Mouse (Mus musculus) heart, embryonic 13.5 days (tissue): ENCODE data around the gene Sp9. TPM values are rescaled to one million over a fixed set of nuclear protein-coding genes. Genes with fewer than 3 reads are reported as not detected.

Source experiments
- ATAC-seq: fragments of 200-750 bp; cut with Nextera tagmentation; 2 replicates; pipeline ENCODE4 v1.8.0; 2017; ENCODE audit warnings: moderate TSS enrichment; ENCODE audit not compliant: insufficient number of reproducible peaks, low FRiP score, low TSS enrichment; ENCODE audit errors: extremely low read depth
- H3K27ac ChIP-seq: fragments of 300-500 bp; sonication (generic); replicated peaks from 2 replicates; pipeline ENCODE4 v1.5.1; 2015; ENCODE audit warnings: moderate library complexity, mild to moderate bottlenecking, inconsistent platforms
- H3K27me3 ChIP-seq: fragments of 300-500 bp; sonication (generic); replicated peaks from 2 replicates; pipeline ENCODE4 v1.6.1; 2015; ENCODE audit warnings: mild to moderate bottlenecking, inconsistent platforms
- H3K36me3 ChIP-seq: fragments of 300-500 bp; sonication (generic); 2 replicates; pipeline ENCODE4 v1.6.1; 2015; ENCODE audit warnings: mild to moderate bottlenecking, inconsistent platforms
- H3K4me1 ChIP-seq: fragments of 300-500 bp; sonication (generic); 2 replicates; pipeline ENCODE4 v1.6.1; 2015; ENCODE audit warnings: inconsistent platforms
- H3K4me2 ChIP-seq: fragments of 300-500 bp; sonication (generic); 2 replicates; pipeline ENCODE4 v1.6.1; 2015; ENCODE audit warnings: inconsistent platforms, mild to moderate bottlenecking, moderate library complexity
- H3K4me3 ChIP-seq: fragments of 300-500 bp; sonication (generic); 2 replicates; pipeline ENCODE4 v1.5.1; 2015; ENCODE audit warnings: moderate library complexity, mild to moderate bottlenecking, inconsistent platforms
- H3K9ac ChIP-seq: fragments of 300-500 bp; sonication (generic); 2 replicates; pipeline ENCODE4 v1.6.1; 2015; ENCODE audit warnings: inconsistent platforms, mild to moderate bottlenecking, moderate library complexity
- H3K9me3 ChIP-seq: fragments of 300-500 bp; sonication (generic); 2 replicates; pipeline ENCODE4 v1.6.1; 2016; ENCODE audit warnings: inconsistent platforms
- WGBS: fragments of 180-500 bp; shearing (Covaris S2); methylation state at CpG from one replicate; pipeline ENCODE4 v1.1.7; 2015; ENCODE audit warnings: mixed read lengths; 5-methylcytosine and 5-hydroxymethylcytosine counted together
- polyA plus RNA-seq: library from polyadenylated mRNA; unstranded; fragments of >200 nt; fragmentation: Nextera tagmentation; extraction: Ambion mirVana; gene quantifications from 2 replicates; pipeline ENCODE4 v1.2.1, GENCODE M21; 2015

Gene Sp9
- 0.04 TPM in 1 of 2 replicates, not detected in the other for polyA plus RNA-seq

GRCm38 (mm10) chr2:73271459-73272161, at the start of gene Sp9:
Gene Sp9 (plus strand): TSS chr2:73271925.
- Histone ChIP-seq H3K4me3 (peak within 1 kb of the TSS; percentile 54), H3K4me1 (peaks cover 46% of the 10 kb centered on the region), H3K36me3 (no peaks in the 10 kb centered on the region), H3K4me2 (peak within 1 kb of the TSS; percentile 80), H3K27ac (no peak within 1 kb of the TSS), H3K9ac (peak within 1 kb of the TSS; percentile 66; the same call in 1 of the 2 replicates), H3K9me3 (no peaks in the 10 kb centered on the region), H3K27me3 (peaks cover 90% of the 10 kb centered on the region)
- under 1% methylated on average over 48 of the region's 48 CpGs for WGBS
- ATAC-seq: no peak; the same call in 1 of the 2 replicates

GRCm38 (mm10) chr2:73231081-73231480, 40.6 kb upstream of the Sp9 start:
- no peak overlapping the region for H3K27ac ChIP-seq
- 51% methylated on average over 3 of the region's 3 CpGs for WGBS

GRCm38 (mm10) chr2:73241299-73241698, 30.4 kb upstream of the Sp9 start:
- Histone ChIP-seq H3K9me3 (0 out of 2 replicates have a peak, but pooled peaks cover 4% of the 10 kb centered on the region), H3K9ac (no peak overlapping the region), H3K36me3 (no peaks in the 10 kb centered on the region), H3K4me2 (no peak overlapping the region), H3K4me1 (no peaks in the 10 kb centered on the region), H3K27ac (no peak overlapping the region), H3K4me3 (no peak overlapping the region), H3K27me3 (0 out of 2 replicates have a peak, but pooled peaks cover 4% of the 10 kb centered on the region)
- WGBS: 68% methylated on average over 4 of the region's 4 CpGs
- no peak; the same call in 1 of the 2 replicates for ATAC-seq

More at GRCm38 (mm10) chr2:73231081-73231480, 40.6 kb upstream of the Sp9 start:
- Histone ChIP-seq H3K27me3 (no peaks in the 10 kb centered on the region; the same call in 1 of the 2 replicates), H3K4me1 (no peaks in the 10 kb centered on the region), H3K4me3 (no peak overlapping the region), H3K9me3 (no peaks in the 10 kb centered on the region), H3K9ac (no peak overlapping the region), H3K4me2 (no peak overlapping the region), H3K36me3 (no peaks in the 10 kb centered on the region)
- no peak for ATAC-seq

- no peak for ATAC-seq
- no peak overlapping the region for H3K4me3 ChIP-seq
- H3K27ac ChIP-seq: no peak overlapping the region
- H3K4me1 ChIP-seq: no peaks in the 10 kb centered on the region
- H3K27me3 ChIP-seq: no peaks in the 10 kb centered on the region
- H3K9ac ChIP-seq: no peak overlapping the region
- H3K4me2 ChIP-seq: no peak overlapping the region
- 78% methylated on average over 4 of the region's 4 CpGs for WGBS
- H3K9me3 ChIP-seq: 0 out of 2 replicates have a peak, but pooled peaks cover 8% of the 10 kb centered on the region
- H3K36me3 ChIP-seq: no peaks in the 10 kb centered on the region
Observed at GRCm38 (mm10) chr2:73248701-73249100, 23.0 kb upstream of the Sp9 start.

- Histone ChIP-seq H3K27ac (no peak overlapping the region), H3K9me3 (peaks cover 3% of the 10 kb centered on the region; the same call in 1 of the 2 replicates), H3K9ac (peak overlapping the region; percentile 73), H3K27me3 (peaks cover 64% of the 10 kb centered on the region), H3K36me3 (no peaks in the 10 kb centered on the region), H3K4me1 (peaks cover 27% of the 10 kb centered on the region), H3K4me3 (peak overlapping the region; percentile 55), H3K4me2 (peak overlapping the region; percentile 84)
- WGBS: 11% methylated on average over 16 of the region's 16 CpGs
- ATAC-seq: no peak
Observed at GRCm38 (mm10) chr2:73263172-73263765, 8.5 kb upstream of the Sp9 start.

GRCm38 (mm10) chr2:73263794-73264610, 7.7 kb upstream of the Sp9 start:
- Histone ChIP-seq H3K27ac (no peak overlapping the region), H3K9ac (peak overlapping the region; percentile 73), H3K4me2 (peak overlapping the region; percentile 84), H3K9me3 (peaks cover 3% of the 10 kb centered on the region; the same call in 1 of the 2 replicates), H3K36me3 (no peaks in the 10 kb centered on the region), H3K4me1 (peaks cover 27% of the 10 kb centered on the region), H3K27me3 (peaks cover 71% of the 10 kb centered on the region), H3K4me3 (peak overlapping the region; percentile 55)
- WGBS: under 1% methylated on average over 38 of the region's 38 CpGs
- no peak for ATAC-seq

- no peak overlapping the region for H3K27ac ChIP-seq
- 7% methylated on average over 11 of the region's 11 CpGs for WGBS
- ATAC-seq: no peak
Observed at GRCm38 (mm10) chr2:73264611-73265195, 7.0 kb upstream of the Sp9 start.

GRCm38 (mm10) chr2:73266011-73266410, 5.7 kb upstream of the Sp9 start:
- ATAC-seq: no peak
- no peak overlapping the region for H3K4me3 ChIP-seq
- 8% methylated on average over 5 of the region's 5 CpGs for WGBS

More at GRCm38 (mm10) chr2:73264611-73265195, 7.0 kb upstream of the Sp9 start:
- H3K27me3 ChIP-seq: peaks cover 76% of the 10 kb centered on the region
- peaks cover 3% of the 10 kb centered on the region; the same call in 1 of the 2 replicates for H3K9me3 ChIP-seq
- H3K4me1 ChIP-seq: peaks cover 29% of the 10 kb centered on the region
- H3K4me2 ChIP-seq: peak overlapping the region; percentile 84
- H3K36me3 ChIP-seq: no peaks in the 10 kb centered on the region
- H3K4me3 ChIP-seq: peak overlapping the region; percentile 55
- H3K9ac ChIP-seq: peak overlapping the region; percentile 73

GRCm38 (mm10) chr2:73266623-73267022, 5.1 kb upstream of the Sp9 start:
- Histone ChIP-seq H3K4me2 (no peak overlapping the region), H3K4me3 (no peak overlapping the region), H3K9me3 (peaks cover 3% of the 10 kb centered on the region; the same call in 1 of the 2 replicates), H3K27me3 (peaks cover 96% of the 10 kb centered on the region), H3K9ac (no peak overlapping the region), H3K4me1 (peaks cover 43% of the 10 kb centered on the region), H3K27ac (no peak overlapping the region), H3K36me3 (no peaks in the 10 kb centered on the region)
- no peak for ATAC-seq
- 17% methylated on average over 1 of the region's 1 CpGs for WGBS

More at GRCm38 (mm10) chr2:73266011-73266410, 5.7 kb upstream of the Sp9 start:
- Histone ChIP-seq H3K27ac (no peak overlapping the region), H3K9ac (no peak overlapping the region), H3K9me3 (peaks cover 3% of the 10 kb centered on the region; the same call in 1 of the 2 replicates), H3K36me3 (no peaks in the 10 kb centered on the region), H3K4me1 (peaks cover 37% of the 10 kb centered on the region), H3K4me2 (no peak overlapping the region), H3K27me3 (peaks cover 90% of the 10 kb centered on the region)

GRCm38 (mm10) chr2:73267231-73267630, 4.5 kb upstream of the Sp9 start:
- Histone ChIP-seq H3K9ac (no peak overlapping the region), H3K4me1 (peaks cover 49% of the 10 kb centered on the region), H3K27me3 (peaks cover 96% of the 10 kb centered on the region), H3K4me3 (no peak overlapping the region), H3K4me2 (no peak overlapping the region), H3K27ac (no peak overlapping the region), H3K36me3 (no peaks in the 10 kb centered on the region), H3K9me3 (no peaks in the 10 kb centered on the region)
- 18% methylated on average over 3 of the region's 3 CpGs for WGBS
- no peak for ATAC-seq
